Mouse (Mus musculus) hindbrain, embryonic 11.5 days (tissue): ENCODE results near the gene Vmn1r21. TPM values are rescaled to one million over a fixed set of nuclear protein-coding genes. Genes with fewer than 3 reads are reported as not detected.

Experiments
- ATAC-seq: fragments of 200-750 bp; cut with Nextera tagmentation; 2 replicates; pipeline ENCODE4 v1.8.0; 2017; ENCODE audit warnings: mild to moderate bottlenecking, moderate TSS enrichment, moderate library complexity; ENCODE audit not compliant: low FRiP score
- DNase-seq: peaks from one replicate; pipeline ENCODE4 v3.0.0-alpha.2; 2015; ENCODE audit warnings: low spot score
- H3K27ac ChIP-seq: fragments of 300-500 bp; sonication (generic); 2 replicates; pipeline ENCODE4 v1.5.1; 2014; ENCODE audit warnings: mild to moderate bottlenecking, low read depth, low read length
- H3K27me3 ChIP-seq: fragments of 300-500 bp; sonication (generic); 2 replicates; pipeline ENCODE4 v1.6.1; 2014; ENCODE audit warnings: mild to moderate bottlenecking, low read length, moderate library complexity, mixed read lengths; ENCODE audit not compliant: control insufficient read depth, insufficient read depth
- H3K36me3 ChIP-seq: fragments of 300-500 bp; sonication (generic); 2 replicates; pipeline ENCODE4 v1.6.1; 2014; ENCODE audit warnings: mild to moderate bottlenecking, low read length, moderate library complexity, mixed read lengths; ENCODE audit not compliant: control insufficient read depth, insufficient read depth
- H3K4me1 ChIP-seq: fragments of 300-500 bp; sonication (generic); replicated peaks from 2 replicates; pipeline ENCODE4 v1.6.1; 2014; ENCODE audit warnings: low read length, mixed read lengths; ENCODE audit not compliant: control insufficient read depth, insufficient read depth
- H3K4me2 ChIP-seq: fragments of 300-500 bp; sonication (generic); replicated peaks from 2 replicates; pipeline ENCODE4 v1.6.1; 2014; ENCODE audit warnings: mild to moderate bottlenecking, low read depth, low read length
- H3K4me3 ChIP-seq: fragments of 300-500 bp; sonication (generic); 2 replicates; pipeline ENCODE4 v1.5.1; 2014; ENCODE audit warnings: low read depth, low read length
- H3K9ac ChIP-seq: fragments of 300-500 bp; sonication (generic); 2 replicates; pipeline ENCODE4 v1.6.1; 2014; ENCODE audit warnings: low read depth, low read length
- H3K9me3 ChIP-seq: fragments of 300-500 bp; sonication (generic); 2 replicates; pipeline ENCODE4 v1.6.1; 2016; ENCODE audit warnings: low read length; ENCODE audit not compliant: control insufficient read depth
- WGBS: fragments of 180-500 bp; shearing (Covaris S2); extraction: QIAGEN DNeasy Blood & Tissue Kit; methylation state at CpG from one replicate; pipeline ENCODE4 v1.1.7; 2014; 5-methylcytosine and 5-hydroxymethylcytosine counted together
- polyA plus RNA-seq: library from polyadenylated mRNA; unstranded; fragments of >200 nt; fragmentation: Nextera tagmentation; extraction: Ambion mirVana; gene quantifications from 2 replicates; pipeline ENCODE4 v1.2.1, GENCODE M21; 2014

Vmn1r21 gene
- polyA plus RNA-seq, 1 experiment from 2014 or later, result 0.09 TPM

DNA sequence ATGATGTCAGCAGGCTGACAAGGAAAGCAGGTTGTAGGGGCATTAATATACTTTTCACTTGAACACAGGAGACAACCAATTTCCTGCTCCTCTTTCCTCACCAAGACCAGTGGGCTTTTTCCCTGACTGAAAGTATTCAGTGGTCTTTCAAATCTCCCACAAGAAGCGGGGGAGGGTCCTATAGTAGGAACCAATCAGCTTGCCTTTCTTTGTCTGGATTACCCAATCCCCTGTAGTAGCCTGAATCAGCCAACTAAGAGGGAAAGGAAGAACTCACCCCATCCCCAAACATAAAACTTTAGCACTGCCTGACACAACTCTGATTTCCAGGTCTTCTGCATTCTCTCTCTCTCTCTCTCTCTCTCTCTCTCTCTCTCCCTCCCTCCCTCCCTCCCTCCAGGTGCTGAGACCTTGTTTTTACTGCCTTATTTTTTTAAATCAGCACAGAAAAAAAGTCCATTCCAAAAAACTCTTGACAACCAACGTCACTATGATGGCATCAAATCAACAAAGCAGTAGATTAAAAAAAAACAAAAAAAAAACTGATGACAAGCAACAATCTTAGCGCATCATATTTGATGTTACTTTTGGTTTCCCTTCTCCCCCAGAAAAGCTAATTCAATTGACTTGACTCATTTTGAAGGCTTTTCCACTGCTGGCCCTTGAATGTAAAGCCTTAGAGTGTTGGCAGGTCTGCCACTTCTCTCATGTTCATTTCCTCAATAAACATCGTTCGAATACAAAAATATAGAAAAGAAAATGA, 27.3 kb downstream of the Vmn1r21 start:
- Histone ChIP-seq H3K9ac (no peak overlapping the region), H3K27ac (no peak overlapping the region), H3K36me3 (no peaks in the 10 kb centered on the region), H3K4me2 (no peak overlapping the region), H3K4me1 (no peaks in the 10 kb centered on the region), H3K4me3 (no peak overlapping the region), H3K27me3 (no peaks in the 10 kb centered on the region), H3K9me3 (no peaks in the 10 kb centered on the region)
- peak; percentile 59 for DNase-seq
- 72% methylated on average over 5 of the region's 5 CpGs for WGBS
- peak; percentile 71 for ATAC-seq

DNA sequence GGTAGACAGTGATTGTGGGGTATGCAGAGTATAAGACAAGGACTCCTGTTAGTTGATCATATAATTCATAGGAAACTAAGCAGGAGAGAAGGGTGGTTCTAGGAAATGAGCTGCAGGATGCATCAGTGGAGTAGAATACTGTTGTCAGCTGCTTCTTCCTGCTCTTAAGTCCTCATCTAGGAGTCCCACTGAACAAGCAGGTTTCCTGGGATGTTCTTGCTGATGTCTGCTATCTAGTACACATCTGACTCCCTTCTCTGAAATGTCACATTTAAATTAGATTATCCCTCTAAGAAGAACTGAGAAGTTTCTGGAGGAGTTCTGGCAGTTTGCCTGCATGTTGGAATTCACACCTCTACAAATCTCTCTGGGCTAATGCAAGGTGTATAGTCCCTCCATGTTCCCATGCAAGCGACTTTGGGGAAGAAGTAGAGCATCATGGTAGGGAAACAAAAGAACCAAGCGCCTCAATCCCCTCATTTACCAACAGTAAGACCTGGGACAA, 35.7 kb downstream of the Vmn1r21 start:
- Histone ChIP-seq H3K4me2 (no peak overlapping the region), H3K36me3 (no peaks in the 10 kb centered on the region), H3K9me3 (no peaks in the 10 kb centered on the region), H3K4me1 (no peaks in the 10 kb centered on the region), H3K27me3 (no peaks in the 10 kb centered on the region), H3K27ac (no peak overlapping the region), H3K9ac (no peak overlapping the region), H3K4me3 (no peak overlapping the region)
- WGBS, result 84% methylated on average over 2 of the region's 2 CpGs
- DNase-seq, result no peak
- ATAC-seq, result no peak

DNA sequence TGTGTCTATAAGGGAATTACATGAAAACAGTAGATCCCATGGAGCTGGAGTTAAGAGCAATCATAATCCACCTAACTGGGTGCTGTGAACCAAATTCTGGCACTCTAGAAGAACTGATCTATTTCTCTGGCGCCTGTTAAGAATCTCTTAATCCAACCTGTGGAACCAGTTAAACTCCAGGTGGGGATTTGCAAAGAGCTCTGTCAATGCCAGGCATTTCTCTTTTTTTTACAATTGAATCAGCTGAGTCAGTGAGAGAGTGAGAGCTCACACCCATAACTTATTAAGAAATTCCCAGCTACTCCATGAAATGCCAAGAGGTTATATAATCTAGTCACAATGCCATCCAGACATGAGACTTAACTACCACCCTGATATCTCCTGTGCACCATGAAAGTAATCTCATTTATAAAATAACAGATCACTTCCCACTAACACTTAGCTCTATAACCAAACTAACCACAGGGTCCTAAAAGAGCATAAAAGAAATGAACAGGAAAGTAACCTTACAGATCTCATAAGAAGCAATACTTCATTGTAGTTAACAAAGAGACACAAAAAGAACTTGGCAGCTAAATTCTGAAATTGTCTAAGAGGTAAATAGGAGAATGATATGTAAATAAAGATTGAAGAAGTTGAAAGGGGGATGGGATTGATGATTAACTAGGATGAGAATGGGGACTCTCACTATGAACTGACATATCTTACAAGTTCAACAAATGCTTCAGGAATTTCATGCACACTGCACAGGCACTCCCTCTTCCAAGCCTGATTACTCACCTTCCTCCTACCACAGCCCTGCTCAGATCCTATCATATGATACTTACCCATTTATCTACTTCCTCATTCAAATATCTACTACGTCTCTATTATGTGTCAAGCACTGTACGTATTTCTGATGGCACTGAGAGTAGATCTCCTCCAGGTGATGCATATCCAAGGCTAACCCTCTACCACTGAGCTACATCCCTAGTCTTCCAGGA, 38.1 kb downstream of the Vmn1r21 start:
- no peak overlapping the region for H3K27ac ChIP-seq
- WGBS, result 91% methylated on average over 3 of the region's 3 CpGs
- H3K4me2 ChIP-seq, result no peak overlapping the region
- no peaks in the 10 kb centered on the region for H3K9me3 ChIP-seq
- no peaks in the 10 kb centered on the region for H3K27me3 ChIP-seq
- no peak overlapping the region for H3K9ac ChIP-seq
- H3K4me3 ChIP-seq, result no peak overlapping the region
- DNase-seq (no peak), ATAC-seq (no peak)
- no peaks in the 10 kb centered on the region for H3K36me3 ChIP-seq
- no peaks in the 10 kb centered on the region for H3K4me1 ChIP-seq

DNA sequence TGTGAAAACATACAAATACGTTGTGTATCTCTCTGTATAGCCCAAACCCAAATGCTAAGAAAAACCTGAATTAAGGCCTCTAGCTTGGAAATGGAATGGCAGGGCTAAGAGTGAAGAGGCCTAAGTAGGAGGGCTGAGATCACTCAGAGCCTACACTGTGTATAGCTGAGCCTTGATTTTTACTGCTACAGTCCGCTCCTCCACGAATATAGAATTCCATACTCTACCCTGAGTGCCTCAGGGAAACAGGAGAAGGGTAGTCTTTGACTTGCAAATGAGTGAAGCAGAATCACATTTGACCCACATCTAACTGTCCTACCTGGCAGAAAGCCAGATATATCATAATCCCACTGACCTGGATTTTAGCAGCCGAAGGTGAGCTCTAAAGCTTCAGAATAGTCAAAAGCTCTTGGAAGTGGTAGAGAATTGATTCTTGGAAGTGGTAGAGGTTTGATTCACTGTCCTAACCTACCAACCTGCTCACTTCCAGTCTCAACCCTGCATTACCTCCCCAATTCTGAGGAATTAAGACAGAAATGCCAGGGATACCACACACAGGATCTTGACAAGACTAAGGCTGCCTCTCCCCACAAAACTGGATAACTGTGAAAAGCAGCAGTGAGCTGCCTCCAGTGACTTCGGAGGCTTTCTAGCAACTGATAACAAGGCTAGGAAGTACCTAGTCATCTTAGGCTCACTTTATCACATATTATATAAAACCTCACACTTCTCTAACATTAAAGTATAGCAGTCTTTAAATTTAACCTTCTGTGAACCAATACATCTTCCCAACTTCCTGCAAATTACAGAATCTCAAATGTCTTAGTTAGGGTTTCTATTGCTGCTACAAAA, 44.7 kb downstream of the Vmn1r21 start:
- ATAC-seq (no peak), DNase-seq (no peak)
- Histone ChIP-seq H3K36me3 (no peaks in the 10 kb centered on the region), H3K27me3 (no peaks in the 10 kb centered on the region), H3K9ac (no peak overlapping the region), H3K4me3 (no peak overlapping the region), H3K4me1 (no peaks in the 10 kb centered on the region), H3K27ac (no peak overlapping the region), H3K4me2 (no peak overlapping the region), H3K9me3 (no peaks in the 10 kb centered on the region)
- WGBS, result 92% methylated on average over 5 of the region's 5 CpGs

GRCm38 (mm10) chr6:57803130-57803529, 47.0 kb downstream of the Vmn1r21 start:
- 90% methylated on average over 2 of the region's 2 CpGs for WGBS
- H3K27me3 ChIP-seq, result no peaks in the 10 kb centered on the region
- no peak overlapping the region for H3K4me3 ChIP-seq
- no peaks in the 10 kb centered on the region for H3K4me1 ChIP-seq
- no peak overlapping the region for H3K4me2 ChIP-seq
- H3K9me3 ChIP-seq, result no peaks in the 10 kb centered on the region
- ATAC-seq, result no peak
- DNase-seq, result no peak
- H3K9ac ChIP-seq, result no peak overlapping the region
- H3K36me3 ChIP-seq, result no peaks in the 10 kb centered on the region
- H3K27ac ChIP-seq, result no peak overlapping the region

DNA sequence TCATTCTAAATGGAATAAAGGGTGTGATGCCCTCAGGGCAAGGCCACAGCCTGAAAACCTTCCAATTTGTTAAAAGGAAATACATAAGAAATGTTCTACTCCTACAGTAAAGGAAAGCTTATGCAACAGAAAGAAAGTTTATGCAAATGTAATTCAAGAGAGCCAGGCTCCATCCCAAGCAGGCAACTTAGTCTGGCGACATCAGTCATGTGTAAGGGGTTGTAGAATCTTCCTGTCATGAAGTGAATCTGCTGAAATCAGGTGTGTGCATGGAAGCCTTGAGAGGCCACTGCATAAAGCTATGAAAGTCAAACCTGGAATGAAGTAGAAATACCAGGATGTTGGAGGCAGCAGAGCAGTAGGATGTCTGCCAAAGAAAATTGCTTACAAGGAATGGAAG, 51.2 kb downstream of the Vmn1r21 start:
- no peak for DNase-seq

GRCm38 (mm10) chr6:57796853-57797423, 53.2 kb downstream of the Vmn1r21 start:
- WGBS, result 83% methylated on average over 3 of the region's 3 CpGs

More for the DNA sequence above, 51.2 kb downstream of the Vmn1r21 start:
- no peak overlapping the region for H3K9ac ChIP-seq
- H3K9me3 ChIP-seq, result no peaks in the 10 kb centered on the region
- H3K27me3 ChIP-seq, result no peaks in the 10 kb centered on the region
- no peaks in the 10 kb centered on the region for H3K4me1 ChIP-seq
- WGBS, result 81% methylated on average over 1 of the region's 1 CpGs
- H3K4me3 ChIP-seq, result no peak overlapping the region
- no peak overlapping the region for H3K4me2 ChIP-seq
- ATAC-seq, result no peak
- no peak overlapping the region for H3K27ac ChIP-seq
- H3K36me3 ChIP-seq, result no peaks in the 10 kb centered on the region

GRCm38 (mm10) chr6:57795835-57796234, 54.3 kb downstream of the Vmn1r21 start:
- DNase-seq (no peak), ATAC-seq (no peak)
- H3K4me3 ChIP-seq, result no peak overlapping the region
- no peaks in the 10 kb centered on the region for H3K36me3 ChIP-seq
- H3K9me3 ChIP-seq, result no peaks in the 10 kb centered on the region
- H3K27ac ChIP-seq, result no peak overlapping the region
- H3K4me1 ChIP-seq, result no peaks in the 10 kb centered on the region
- no peak overlapping the region for H3K4me2 ChIP-seq
- no peak overlapping the region for H3K9ac ChIP-seq
- H3K27me3 ChIP-seq, result no peaks in the 10 kb centered on the region
- 69% methylated on average over 3 of the region's 3 CpGs for WGBS

More at GRCm38 (mm10) chr6:57796853-57797423, 53.2 kb downstream of the Vmn1r21 start:
- H3K27me3 ChIP-seq, result no peaks in the 10 kb centered on the region
- H3K27ac ChIP-seq, result no peak overlapping the region
- H3K9me3 ChIP-seq, result no peaks in the 10 kb centered on the region
- no peaks in the 10 kb centered on the region for H3K36me3 ChIP-seq
- H3K4me1 ChIP-seq, result no peaks in the 10 kb centered on the region
- DNase-seq (no peak), ATAC-seq (no peak)
- no peak overlapping the region for H3K4me3 ChIP-seq
- no peak overlapping the region for H3K9ac ChIP-seq
- H3K4me2 ChIP-seq, result no peak overlapping the region
